Mouse (Mus musculus): Measurements from ENCODE around the gene Jade2. TPM values are rescaled to one million over a fixed set of nuclear protein-coding genes. Genes with fewer than 3 reads are reported as not detected.

Gene Jade2
- total RNA-seq, 2 experiments from 2014 or later: 1.7 to 2.6 TPM

- no peak for ATAC-seq (replicated peaks; ENCODE audit: low FRiP score, poor library complexity, severe bottlenecking)
Observed at GRCm38 (mm10) chr11:51837164-51838153, 20.0 kb downstream of the Jade2 start.

DNA sequence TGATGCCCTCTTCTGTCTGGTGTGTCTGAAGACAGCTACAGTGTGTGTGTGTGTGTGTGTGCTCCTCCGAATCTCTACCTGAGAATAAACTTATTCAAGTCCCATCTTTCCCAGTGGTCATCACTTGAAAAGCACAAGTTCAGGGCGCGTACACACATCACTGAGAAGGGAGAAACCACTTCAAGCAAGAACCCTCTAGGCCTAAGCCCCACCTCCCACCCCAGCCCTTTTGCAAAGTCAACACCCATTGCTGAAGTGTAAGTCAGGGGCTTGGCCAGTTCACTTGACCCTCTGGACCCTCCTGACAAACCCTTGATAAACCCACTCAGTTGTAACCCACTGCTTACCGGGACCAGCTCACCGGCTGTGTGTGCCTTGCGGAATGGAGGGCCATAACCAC lies 20.9 kb downstream of the Jade2 start:
- ATAC-seq (replicated peaks; ENCODE audit: low FRiP score, poor library complexity, severe bottlenecking): no peak

DNA sequence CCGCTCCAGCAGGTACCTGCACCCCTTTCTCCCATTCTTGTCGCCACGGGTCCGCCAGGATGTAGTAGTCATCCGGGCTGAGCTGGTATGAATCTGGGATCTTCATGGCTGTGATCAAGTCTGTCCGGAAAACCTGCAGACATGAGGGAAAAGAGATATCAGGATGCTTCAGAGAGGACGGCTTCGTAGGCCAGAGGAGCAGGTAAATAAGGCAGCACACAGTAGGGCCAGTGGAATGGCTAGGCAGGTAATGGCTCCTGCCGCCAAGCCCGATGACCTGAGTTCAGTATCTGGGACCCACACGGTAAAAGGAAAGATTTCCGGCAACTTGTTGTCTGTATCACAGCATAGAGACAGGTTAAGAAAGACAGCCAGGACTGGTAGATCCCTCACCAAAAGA lies 21.9 kb downstream of the Jade2 start:
- no peak for ATAC-seq (replicated peaks; ENCODE audit: low FRiP score, poor library complexity, severe bottlenecking)

- ATAC-seq (replicated peaks; ENCODE audit: low FRiP score, poor library complexity, severe bottlenecking): no peak
Observed at GRCm38 (mm10) chr11:51834067-51834411, 23.4 kb downstream of the Jade2 start.

GRCm38 (mm10) chr11:51833393-51834066 lies 23.9 kb downstream of the Jade2 start:
- ATAC-seq (replicated peaks; ENCODE audit: low FRiP score, poor library complexity, severe bottlenecking): no peak

DNA sequence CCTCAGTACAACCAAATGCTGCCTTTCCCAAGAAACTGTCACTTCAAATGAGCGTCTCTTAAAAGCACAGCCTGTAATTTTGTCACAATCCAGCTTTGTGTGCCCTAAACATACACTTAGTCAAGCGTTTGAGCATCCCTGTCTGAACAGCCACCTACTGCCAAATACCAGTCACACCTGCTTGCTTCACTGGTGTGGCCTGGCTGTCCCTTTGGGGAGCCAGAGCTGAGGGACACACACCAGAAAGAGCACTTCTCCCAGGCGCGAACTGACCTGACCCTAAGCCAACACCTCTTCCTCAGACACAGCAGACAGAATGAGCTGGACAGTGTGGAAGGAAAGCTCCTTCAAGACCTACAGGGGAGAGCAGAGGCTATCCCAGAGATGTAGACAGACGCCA lies 24.5 kb downstream of the Jade2 start:
- ATAC-seq (replicated peaks; ENCODE audit: low FRiP score, poor library complexity, severe bottlenecking): no peak

- ATAC-seq (replicated peaks; ENCODE audit: low FRiP score, poor library complexity, severe bottlenecking): peak; percentile 89
Observed at GRCm38 (mm10) chr11:51831962-51832909, 25.2 kb downstream of the Jade2 start.

- ATAC-seq (replicated peaks; ENCODE audit: low FRiP score, poor library complexity, severe bottlenecking): no peak
Observed at GRCm38 (mm10) chr11:51824867-51825424, 32.5 kb downstream of the Jade2 start.

DNA sequence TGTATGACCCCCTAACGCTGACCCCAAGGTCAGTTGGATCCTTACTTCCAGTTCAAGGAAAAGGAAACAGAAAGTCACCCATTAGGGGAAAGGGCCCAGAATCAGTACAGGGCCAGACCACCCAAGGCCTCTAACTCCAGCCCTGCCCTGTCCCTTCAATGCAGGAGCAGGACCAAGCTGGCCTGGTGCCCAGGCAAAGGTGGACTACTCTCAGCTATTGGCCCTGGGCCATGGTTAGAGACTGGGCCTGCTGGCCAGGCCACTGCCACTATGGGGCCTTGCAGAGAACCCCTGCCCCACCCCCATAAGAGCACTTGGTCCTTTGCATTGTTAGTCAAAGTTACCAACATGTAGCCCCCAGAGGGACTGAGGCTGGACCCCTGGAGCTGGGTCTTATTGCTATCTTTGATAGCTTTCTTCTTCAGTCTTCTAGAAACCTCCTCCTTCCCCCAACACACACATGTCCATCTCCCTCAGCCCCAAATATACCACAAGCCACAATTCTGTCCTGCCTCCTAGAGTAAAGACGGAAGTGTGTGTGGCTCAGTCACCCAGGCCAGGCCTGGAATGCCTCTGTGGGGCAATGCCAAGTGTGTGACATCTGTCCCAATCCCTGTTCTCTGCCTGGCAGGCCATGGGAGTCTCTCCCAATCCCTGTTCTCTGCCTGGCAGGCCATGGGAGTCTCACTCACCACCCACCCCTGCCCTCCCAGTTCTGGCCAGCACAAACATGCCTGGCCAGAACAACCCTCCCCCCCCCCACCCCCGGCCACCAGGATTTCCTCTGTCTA lies 33.3 kb downstream of the Jade2 start:
- ATAC-seq (replicated peaks; ENCODE audit: low FRiP score, poor library complexity, severe bottlenecking): no peak

GRCm38 (mm10) chr11:51823271-51823670 lies 34.2 kb downstream of the Jade2 start:
- ATAC-seq (replicated peaks; ENCODE audit: low FRiP score, poor library complexity, severe bottlenecking): no peak

DNA sequence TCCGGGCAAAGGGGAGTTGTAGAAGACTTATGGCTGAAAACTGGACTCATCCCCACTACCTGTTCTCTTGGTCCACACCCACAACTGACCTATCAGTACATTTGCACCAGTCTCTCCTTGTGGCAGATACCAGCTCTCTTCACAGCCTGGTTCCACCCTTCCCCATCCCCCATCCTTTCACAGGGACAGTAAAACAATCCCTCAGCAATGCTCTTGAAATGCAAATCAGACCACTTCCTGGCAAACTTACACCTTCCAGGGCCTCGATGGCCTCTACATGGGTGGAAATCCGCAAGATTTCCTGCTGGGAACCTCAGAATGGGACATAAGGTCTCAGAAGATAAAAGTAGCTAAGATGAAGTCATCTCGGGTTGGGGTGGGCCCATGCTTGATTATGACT lies 34.7 kb downstream of the Jade2 start:
- peak; percentile 41 for ATAC-seq (replicated peaks; ENCODE audit: low FRiP score, poor library complexity, severe bottlenecking)

DNA sequence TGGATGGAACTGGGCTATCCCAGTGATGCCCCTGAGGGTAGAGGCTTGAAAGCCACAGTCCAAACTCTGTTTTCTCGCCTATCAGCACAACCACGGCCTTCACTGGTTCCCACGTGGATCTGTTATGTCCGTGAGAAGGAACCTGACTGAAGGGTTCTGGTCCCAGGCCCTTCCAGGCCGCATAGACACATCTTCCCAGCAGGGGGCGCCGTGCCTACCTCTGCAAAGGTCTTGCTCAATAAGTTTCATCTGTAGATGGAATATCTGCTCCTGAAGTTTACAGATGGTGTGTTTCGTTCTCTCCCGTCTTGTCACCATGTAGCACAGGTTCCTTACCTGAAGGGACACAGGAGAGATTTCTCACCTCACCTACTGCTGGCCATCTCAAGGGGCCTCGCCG lies 36.6 kb downstream of the Jade2 start:
- ATAC-seq (replicated peaks; ENCODE audit: low FRiP score, poor library complexity, severe bottlenecking): peak; percentile 64

DNA sequence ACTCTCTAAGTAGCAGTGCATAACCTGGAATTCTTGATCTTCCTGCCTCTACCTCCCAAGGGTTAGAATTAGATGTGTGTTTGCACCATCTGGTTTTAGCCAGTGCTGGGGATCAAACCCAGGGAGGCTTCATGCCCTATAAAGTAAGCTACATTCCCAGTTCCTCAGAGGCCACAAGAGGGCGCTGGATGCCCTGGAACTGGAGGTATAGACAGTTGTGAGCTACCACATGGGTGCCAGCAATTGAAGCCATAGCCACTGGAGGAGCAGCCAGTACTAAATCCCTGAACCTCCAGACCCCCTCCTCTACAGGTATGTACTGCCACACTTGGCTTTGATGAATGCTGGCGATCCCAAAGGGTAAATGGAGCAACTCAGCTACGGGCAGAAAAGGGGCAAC lies 37.5 kb downstream of the Jade2 start:
- peak; percentile 42; the same call in 1 of the 2 replicates for ATAC-seq (replicated peaks; ENCODE audit: low FRiP score, poor library complexity, severe bottlenecking)

DNA sequence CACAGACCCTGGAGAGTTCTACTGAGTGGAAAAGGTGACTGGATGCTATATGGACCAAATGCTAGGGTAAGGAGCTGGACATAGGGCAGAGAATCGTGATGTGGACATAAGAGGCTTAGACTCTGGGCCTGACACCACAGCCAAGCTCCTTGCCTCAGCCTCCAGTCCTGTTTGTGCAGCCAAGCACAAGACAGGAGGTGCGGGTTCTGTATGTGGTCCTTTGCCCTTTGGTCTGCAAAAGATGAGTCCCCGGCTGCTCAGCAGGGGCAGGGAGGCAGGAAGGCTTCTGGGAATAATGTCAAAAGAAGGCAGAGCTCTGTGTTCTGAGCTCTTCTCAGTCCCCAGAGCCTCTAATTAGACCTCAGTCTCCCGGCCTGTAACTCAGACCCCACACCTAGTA lies 38.6 kb downstream of the Jade2 start:
- ATAC-seq (replicated peaks; ENCODE audit: low FRiP score, poor library complexity, severe bottlenecking): no peak

- peak; percentile 54 for ATAC-seq (replicated peaks; ENCODE audit: low FRiP score, poor library complexity, severe bottlenecking)
Observed at GRCm38 (mm10) chr11:51817756-51818155, 39.7 kb downstream of the Jade2 start.

GRCm38 (mm10) chr11:51812022-51812546 lies 45.4 kb downstream of the Jade2 start:
- no peak for ATAC-seq (replicated peaks; ENCODE audit: low FRiP score, poor library complexity, severe bottlenecking)

- ATAC-seq (replicated peaks; ENCODE audit: low FRiP score, poor library complexity, severe bottlenecking): no peak
Observed at GRCm38 (mm10) chr11:51811230-51811629, 46.2 kb downstream of the Jade2 start.

DNA sequence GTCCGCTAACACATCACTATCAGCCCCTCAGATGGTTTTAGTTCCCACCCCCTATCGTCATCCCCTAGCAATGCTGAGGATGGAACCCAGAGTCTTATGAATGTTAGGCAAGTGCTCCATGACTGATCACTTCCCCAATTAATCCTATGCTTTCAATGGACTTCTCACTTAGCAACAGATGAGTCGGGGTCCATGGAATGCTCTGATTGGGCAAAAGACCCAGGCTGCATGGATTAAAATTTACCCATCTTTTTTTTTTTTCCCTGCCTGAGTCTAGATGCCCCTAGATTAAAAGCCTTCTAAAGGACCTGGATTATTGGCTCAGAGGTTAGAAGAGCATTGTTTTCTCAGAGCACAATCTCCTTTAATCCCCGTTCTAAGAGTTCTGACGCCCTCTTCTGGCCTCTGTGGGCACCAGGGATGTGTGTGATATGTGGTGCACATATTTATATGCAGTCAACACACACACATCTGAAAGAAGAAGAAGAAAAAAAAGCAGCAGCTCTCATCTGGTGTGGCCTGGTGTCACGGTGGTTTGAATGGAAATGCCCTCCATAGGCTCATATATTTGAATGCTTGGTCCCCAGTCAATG lies 47.7 kb downstream of the Jade2 start:
- no peak for ATAC-seq (replicated peaks; ENCODE audit: low FRiP score, poor library complexity, severe bottlenecking)
